Mouse (Mus musculus): ENCODE measurements around the gene Olfr1392. TPM values are rescaled to one million over a fixed set of nuclear protein-coding genes. Genes with fewer than 3 reads are reported as not detected.
"Not testable (repeated sequence)": the region's sequence is repeated elsewhere in the genome, so short reads cannot be mapped to it uniquely, and the experiment has no call there.

The Olfr1392 gene
- polyA plus RNA-seq, 1 experiment from 2014 or later = not detected

DNA sequence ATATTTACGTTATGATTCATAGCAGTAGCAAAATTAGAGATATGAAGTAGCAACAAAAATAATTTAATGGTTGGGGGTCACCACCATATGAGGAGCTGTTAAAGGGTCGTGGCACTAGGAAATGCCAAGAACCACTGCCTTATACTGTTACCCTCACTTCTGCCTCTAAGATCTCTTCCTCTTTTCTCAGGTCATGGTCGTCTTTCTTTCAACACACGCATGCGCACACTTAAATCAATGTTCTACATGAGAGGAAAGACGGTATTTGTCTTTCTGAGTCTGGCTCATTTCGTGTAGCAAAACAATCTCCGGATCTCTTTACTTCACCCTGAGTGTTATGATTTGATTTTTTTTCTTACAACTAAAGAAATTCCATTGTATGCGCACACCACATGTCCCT, 15.3 kb upstream of the Olfr1392 start:
- 88% methylated on average over 9 of the region's 9 CpGs for WGBS

DNA sequence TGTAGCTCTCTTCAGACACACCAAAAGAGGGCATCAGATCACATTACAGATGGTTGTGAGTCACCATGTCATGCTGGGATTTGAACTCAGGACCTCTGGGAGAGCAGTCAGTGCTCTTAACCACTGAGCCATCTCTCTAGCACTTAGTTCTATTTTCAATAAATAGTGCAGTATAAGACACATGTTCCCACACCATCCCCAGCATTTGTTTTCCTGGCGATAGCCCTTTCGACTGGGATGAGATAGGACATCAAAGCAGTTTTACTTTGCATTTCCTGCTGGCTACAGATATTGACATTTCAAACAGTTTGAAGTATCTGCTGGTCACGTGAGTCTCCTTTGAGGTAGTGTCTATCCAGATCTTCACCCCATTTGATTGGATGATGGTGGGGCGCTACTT, 14.7 kb upstream of the Olfr1392 start:
- H3K4me2 ChIP-seq = no peak overlapping the region
- no peak for ATAC-seq (ENCODE audit: borderline replicate concordance, extremely low read depth, low FRiP score, low TSS enrichment)
- H3K4me3 ChIP-seq = no peak overlapping the region
- H3K27ac ChIP-seq = no peak overlapping the region
- WGBS = 76% methylated on average over 4 of the region's 4 CpGs
- no peaks in the 10 kb centered on the region for H3K27me3 ChIP-seq
- H3K4me1 ChIP-seq = peaks cover 7% of the 10 kb centered on the region; the same call in 1 of the 2 replicates
- H3K9ac ChIP-seq = no peak overlapping the region
- no peaks in the 10 kb centered on the region for H3K36me3 ChIP-seq
- H3K9me3 ChIP-seq = no peaks in the 10 kb centered on the region

More for the DNA sequence above, 15.3 kb upstream of the Olfr1392 start:
- no peaks in the 10 kb centered on the region for H3K27me3 ChIP-seq
- H3K36me3 ChIP-seq = peaks cover 4% of the 10 kb centered on the region; the same call in 1 of the 2 replicates
- no peak overlapping the region for H3K27ac ChIP-seq
- H3K4me1 ChIP-seq = peaks cover 7% of the 10 kb centered on the region; the same call in 1 of the 2 replicates
- H3K4me2 ChIP-seq = no peak overlapping the region
- ATAC-seq (ENCODE audit: borderline replicate concordance, extremely low read depth, low FRiP score, low TSS enrichment) = no peak
- no peaks in the 10 kb centered on the region for H3K9me3 ChIP-seq
- H3K4me3 ChIP-seq = no peak overlapping the region
- no peak overlapping the region for H3K9ac ChIP-seq

DNA sequence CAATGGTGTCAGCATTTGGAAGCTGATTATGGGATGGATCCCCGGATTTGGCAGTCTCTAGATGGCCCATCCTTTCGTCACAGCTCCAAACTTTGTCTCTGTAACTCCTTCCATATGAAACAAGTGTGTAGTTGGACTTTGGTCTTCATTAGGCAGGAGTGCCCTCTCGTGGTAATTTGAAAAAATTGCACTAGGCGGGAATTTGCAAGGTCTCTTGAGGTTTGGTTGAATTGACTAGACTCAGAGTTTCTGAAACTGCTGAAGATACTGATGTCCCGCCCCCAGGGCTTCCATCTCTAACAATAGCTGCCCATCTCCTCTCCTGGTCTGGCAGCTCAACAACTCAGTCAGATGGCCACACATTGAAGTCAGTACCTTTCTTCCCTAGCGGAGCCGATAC, 13.7 kb upstream of the Olfr1392 start:
- H3K4me2 ChIP-seq = no peak overlapping the region
- H3K9ac ChIP-seq = no peak overlapping the region
- H3K4me1 ChIP-seq = peaks cover 7% of the 10 kb centered on the region; the same call in 1 of the 2 replicates
- no peaks in the 10 kb centered on the region for H3K36me3 ChIP-seq
- H3K27me3 ChIP-seq = no peaks in the 10 kb centered on the region
- WGBS = 27% methylated on average over 7 of the region's 7 CpGs
- H3K4me3 ChIP-seq = no peak overlapping the region
- no peak for ATAC-seq (ENCODE audit: borderline replicate concordance, extremely low read depth, low FRiP score, low TSS enrichment)
- no peaks in the 10 kb centered on the region for H3K9me3 ChIP-seq
- H3K27ac ChIP-seq = no peak overlapping the region

DNA sequence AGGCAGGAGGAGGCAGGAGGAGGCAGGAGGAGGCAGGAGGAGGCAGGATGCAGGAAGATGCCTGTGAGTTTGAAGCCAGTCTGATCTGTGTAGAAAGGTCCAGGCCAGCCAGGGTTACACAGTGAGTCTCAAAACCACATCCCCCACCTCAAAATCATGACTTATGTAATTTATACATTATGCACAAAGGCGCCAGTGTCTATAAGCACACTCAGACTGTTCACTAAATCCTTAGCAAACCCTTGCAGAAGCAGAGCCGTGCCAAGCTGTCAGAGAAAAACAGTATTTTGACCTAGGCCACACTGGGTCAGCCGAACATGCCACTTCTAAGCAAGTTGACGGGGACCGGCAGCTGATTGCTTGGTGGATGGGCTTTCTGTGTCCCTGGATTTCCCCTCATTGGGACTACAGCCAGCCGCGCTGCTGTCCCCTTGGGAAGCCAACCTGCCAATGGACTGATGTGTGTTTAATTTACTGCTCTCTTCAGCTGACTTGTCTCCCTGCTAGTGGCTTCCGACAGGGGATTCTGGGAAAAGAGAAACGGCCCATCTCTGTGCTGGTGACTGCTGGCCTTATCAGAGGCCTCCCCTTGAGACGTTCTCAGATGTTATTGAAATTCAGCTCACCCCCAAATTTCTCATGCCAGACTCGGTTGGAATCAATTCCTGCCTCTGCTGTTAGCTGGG, 11.1 kb upstream of the Olfr1392 start:
- no peak overlapping the region for H3K4me3 ChIP-seq
- no peaks in the 10 kb centered on the region for H3K9me3 ChIP-seq
- no peak overlapping the region for H3K27ac ChIP-seq
- no peak overlapping the region for H3K9ac ChIP-seq
- no peak overlapping the region for H3K4me2 ChIP-seq
- H3K4me1 ChIP-seq = no peaks in the 10 kb centered on the region
- no peaks in the 10 kb centered on the region for H3K36me3 ChIP-seq
- H3K27me3 ChIP-seq = no peaks in the 10 kb centered on the region
- no peak for ATAC-seq (ENCODE audit: borderline replicate concordance, extremely low read depth, low FRiP score, low TSS enrichment)
- WGBS = 53% methylated on average over 11 of the region's 11 CpGs

DNA sequence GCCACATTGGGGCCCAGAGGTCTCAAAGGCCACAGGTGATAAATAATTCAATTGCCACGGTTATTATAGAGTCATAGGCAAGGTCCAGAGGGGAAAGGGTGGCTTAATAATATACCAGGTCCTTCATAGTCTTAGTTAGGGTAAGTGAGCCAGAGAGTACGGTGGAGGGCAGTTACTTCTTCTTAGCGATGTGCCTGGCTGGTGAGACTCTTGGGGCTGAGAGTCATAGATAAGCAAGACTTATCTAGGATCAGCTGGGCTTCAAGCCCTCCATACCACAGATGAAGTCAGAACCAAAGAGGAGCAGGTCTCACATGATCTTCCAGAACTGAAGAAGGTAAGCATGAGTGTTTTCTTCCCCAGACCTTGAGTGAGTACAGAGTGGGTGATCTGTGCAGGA, 6.9 kb upstream of the Olfr1392 start, which contains the start of gene Olfr1393:
Gene Olfr1393, plus strand, starts transcription at position 83 of the 400 bp plus-strand sequence.
- Histone ChIP-seq H3K4me3 (no peak within 1 kb of the TSS), H3K4me1 (no peaks in the 10 kb centered on the region), H3K4me2 (no peak within 1 kb of the TSS), H3K27ac (no peak within 1 kb of the TSS), H3K9me3 (no peaks in the 10 kb centered on the region), H3K9ac (no peak within 1 kb of the TSS), H3K27me3 (no peaks in the 10 kb centered on the region), H3K36me3 (no peaks in the 10 kb centered on the region)
- WGBS = 74% methylated on average over 3 of the region's 3 CpGs
- no peak for ATAC-seq (ENCODE audit: borderline replicate concordance, extremely low read depth, low FRiP score, low TSS enrichment)

DNA sequence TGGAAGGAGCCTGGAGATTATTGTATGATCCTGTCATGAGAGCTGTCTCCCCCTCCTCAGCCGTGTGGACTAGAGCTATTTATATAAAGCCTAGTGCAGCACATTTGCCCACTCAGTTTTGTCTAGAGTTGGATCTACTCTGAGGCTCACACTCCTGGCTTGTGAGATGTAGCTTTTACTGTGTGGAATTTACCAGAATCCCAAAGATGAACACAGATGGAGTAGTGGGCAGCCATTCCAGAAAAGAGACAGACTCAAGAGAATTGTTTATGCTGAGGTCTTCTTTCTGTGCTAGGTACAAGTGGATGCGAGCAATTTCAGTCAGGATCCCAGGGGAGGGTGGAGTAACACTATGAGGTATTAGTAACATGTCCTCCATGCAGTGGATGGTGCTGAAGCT, 2.2 kb downstream of the Olfr1392 start:
- Histone ChIP-seq H3K4me2 (no peak overlapping the region), H3K4me1 (no peaks in the 10 kb centered on the region), H3K27me3 (no peaks in the 10 kb centered on the region), H3K4me3 (no peak overlapping the region), H3K9ac (no peak overlapping the region), H3K27ac (no peak overlapping the region), H3K36me3 (no peaks in the 10 kb centered on the region), H3K9me3 (no peaks in the 10 kb centered on the region)
- no peak for ATAC-seq (ENCODE audit: borderline replicate concordance, extremely low read depth, low FRiP score, low TSS enrichment)
- 65% methylated on average over 2 of the region's 2 CpGs for WGBS

DNA sequence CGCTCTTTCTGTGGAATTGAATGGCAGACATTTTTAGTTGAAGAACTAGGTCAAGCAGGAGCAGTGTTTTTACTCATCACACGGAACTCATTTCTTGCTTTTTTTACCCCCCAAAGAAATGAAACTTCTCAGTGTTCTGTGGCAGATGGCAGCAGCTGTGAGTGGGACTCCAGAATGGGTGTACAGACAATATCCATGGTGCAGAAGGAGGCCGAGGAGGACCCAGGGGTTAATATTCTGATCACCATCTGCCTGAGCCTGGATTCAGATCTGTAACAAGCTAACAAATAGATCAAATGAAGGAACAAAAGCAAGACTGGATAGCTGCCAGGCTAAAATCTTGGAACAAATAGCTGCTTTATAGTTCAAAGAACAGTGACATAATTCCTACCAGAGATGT, 7.7 kb downstream of the Olfr1392 start:
- H3K27ac ChIP-seq = no peak overlapping the region
- no peak for ATAC-seq (ENCODE audit: borderline replicate concordance, extremely low read depth, low FRiP score, low TSS enrichment)
- 64% methylated on average over 3 of the region's 3 CpGs for WGBS
- no peaks in the 10 kb centered on the region for H3K4me1 ChIP-seq
- H3K9me3 ChIP-seq = no peaks in the 10 kb centered on the region
- H3K36me3 ChIP-seq = no peaks in the 10 kb centered on the region
- no peak overlapping the region for H3K4me3 ChIP-seq
- H3K9ac ChIP-seq = no peak overlapping the region
- no peak overlapping the region for H3K4me2 ChIP-seq
- no peaks in the 10 kb centered on the region for H3K27me3 ChIP-seq

DNA sequence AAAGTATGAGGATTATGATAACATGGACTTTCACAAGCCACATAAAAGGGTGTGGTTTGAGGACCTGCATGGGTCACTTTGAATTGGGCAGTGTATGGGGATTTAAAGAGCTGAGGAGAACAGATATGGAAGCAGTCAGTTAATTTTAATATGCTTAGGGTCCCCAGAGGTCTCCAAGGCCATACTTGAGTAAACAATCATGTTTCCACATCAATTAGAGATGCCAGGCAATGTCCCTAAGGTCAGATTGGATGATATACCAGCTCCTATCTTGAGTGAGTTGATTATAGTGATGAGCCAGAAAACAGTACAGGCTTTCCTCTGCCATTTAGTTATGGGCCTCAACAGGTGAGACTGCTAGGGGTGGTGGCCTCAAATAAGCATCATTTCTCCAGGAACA, 19.4 kb downstream of the Olfr1392 start, which contains the start of gene Olfr10:
Gene Olfr10, plus strand, starts transcription at position 301 of the 400 bp plus-strand sequence.
- H3K9ac ChIP-seq = no peak within 1 kb of the TSS
- H3K36me3 ChIP-seq = no peaks in the 10 kb centered on the region
- no peaks in the 10 kb centered on the region for H3K27me3 ChIP-seq
- no peak within 1 kb of the TSS for H3K4me3 ChIP-seq
- no peak within 1 kb of the TSS for H3K27ac ChIP-seq
- H3K4me1 ChIP-seq = no peaks in the 10 kb centered on the region
- H3K4me2 ChIP-seq = no peak within 1 kb of the TSS
- no peak for ATAC-seq (ENCODE audit: borderline replicate concordance, extremely low read depth, low FRiP score, low TSS enrichment)
- no peaks in the 10 kb centered on the region for H3K9me3 ChIP-seq

DNA sequence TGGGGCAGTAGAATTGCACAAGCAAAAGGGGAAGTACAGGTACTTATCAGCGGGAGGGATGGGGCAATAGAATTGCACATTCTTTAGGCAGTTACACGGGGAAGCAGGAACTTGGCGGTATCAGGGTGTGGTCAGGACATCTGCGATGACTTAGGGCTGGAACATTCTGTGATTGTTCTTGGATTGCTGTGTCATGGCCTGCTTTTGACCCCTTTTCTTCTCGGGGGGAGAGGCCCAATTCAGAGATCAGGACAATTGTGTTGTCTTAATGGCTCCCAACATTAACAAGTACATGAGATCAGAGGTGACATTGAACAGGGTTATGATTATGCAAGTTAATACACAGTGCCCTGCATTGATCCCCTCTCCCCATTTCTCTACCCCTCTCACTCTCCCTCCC, 23.5 kb downstream of the Olfr1392 start:
- 70% methylated on average over 5 of the region's 5 CpGs for WGBS
- H3K9ac ChIP-seq; H3K4me3 ChIP-seq; ATAC-seq (ENCODE audit: borderline replicate concordance, extremely low read depth, low FRiP score, low TSS enrichment); H3K4me2 ChIP-seq; H3K4me1 ChIP-seq; H3K27ac ChIP-seq; H3K9me3 ChIP-seq; H3K27me3 ChIP-seq; H3K36me3 ChIP-seq: not testable (repeated sequence)

DNA sequence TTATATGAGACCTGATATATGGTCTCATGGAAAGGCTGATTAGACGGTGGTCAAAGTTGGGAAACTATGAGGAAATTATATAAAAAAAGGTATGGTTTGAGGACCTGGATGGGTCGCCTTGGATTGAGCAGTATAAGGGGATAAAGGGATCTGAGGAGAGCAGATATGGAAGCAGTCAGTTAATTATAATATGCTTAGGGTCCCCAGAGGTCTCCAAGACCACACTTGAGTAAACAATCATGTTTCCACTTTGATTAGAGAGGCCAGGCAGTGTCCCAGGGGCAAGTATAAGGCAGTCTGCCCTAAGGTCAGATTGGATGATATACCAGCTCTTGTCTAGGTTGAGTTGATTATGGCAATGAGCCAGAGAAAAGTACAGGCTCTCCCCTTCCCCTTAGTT, 37.4 kb downstream of the Olfr1392 start, which contains the start of gene Olfr1391:
Gene Olfr1391, plus strand, starts transcription at position 301 of the 400 bp plus-strand sequence.
- ATAC-seq (ENCODE audit: borderline replicate concordance, extremely low read depth, low FRiP score, low TSS enrichment) = no peak
- whole genome bisulfite sequencing = 79% methylated on average over 2 of the region's 2 CpGs
- H3K9me3 ChIP-seq = no peaks in the 10 kb centered on the region
- H3K27ac ChIP-seq = no peak within 1 kb of the TSS
- H3K36me3 ChIP-seq = no peaks in the 10 kb centered on the region
- no peaks in the 10 kb centered on the region for H3K27me3 ChIP-seq
- no peak within 1 kb of the TSS for H3K9ac ChIP-seq
- H3K4me3 ChIP-seq = no peak within 1 kb of the TSS
- no peak within 1 kb of the TSS for H3K4me2 ChIP-seq
- no peaks in the 10 kb centered on the region for H3K4me1 ChIP-seq

DNA sequence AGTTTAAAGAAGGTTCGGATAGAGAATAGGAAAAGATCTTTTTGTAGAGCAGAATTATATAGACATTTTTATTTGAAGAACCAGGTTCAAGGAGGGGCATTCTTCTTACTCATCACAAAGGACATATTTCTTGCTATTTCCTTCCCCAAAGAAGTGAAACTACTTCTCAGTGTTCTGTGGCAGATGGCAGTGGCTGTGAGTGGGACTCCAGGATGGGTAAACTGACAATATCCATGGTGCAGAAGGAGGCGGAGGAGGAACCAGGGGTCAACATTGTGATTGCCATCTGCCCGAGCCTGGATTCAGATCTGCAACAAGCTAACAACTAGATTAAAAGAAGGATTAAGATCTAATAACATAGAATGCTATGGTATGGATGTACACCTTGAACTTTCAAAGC, 41.6 kb downstream of the Olfr1392 start:
- no peaks in the 10 kb centered on the region for H3K36me3 ChIP-seq
- no peak overlapping the region for H3K4me2 ChIP-seq
- no peaks in the 10 kb centered on the region for H3K27me3 ChIP-seq
- no peak overlapping the region for H3K4me3 ChIP-seq
- no peak for ATAC-seq (ENCODE audit: borderline replicate concordance, extremely low read depth, low FRiP score, low TSS enrichment)
- no peak overlapping the region for H3K9ac ChIP-seq
- H3K4me1 ChIP-seq = no peaks in the 10 kb centered on the region
- H3K9me3 ChIP-seq = no peaks in the 10 kb centered on the region
- H3K27ac ChIP-seq = no peak overlapping the region
- WGBS = 81% methylated on average over 3 of the region's 3 CpGs

DNA sequence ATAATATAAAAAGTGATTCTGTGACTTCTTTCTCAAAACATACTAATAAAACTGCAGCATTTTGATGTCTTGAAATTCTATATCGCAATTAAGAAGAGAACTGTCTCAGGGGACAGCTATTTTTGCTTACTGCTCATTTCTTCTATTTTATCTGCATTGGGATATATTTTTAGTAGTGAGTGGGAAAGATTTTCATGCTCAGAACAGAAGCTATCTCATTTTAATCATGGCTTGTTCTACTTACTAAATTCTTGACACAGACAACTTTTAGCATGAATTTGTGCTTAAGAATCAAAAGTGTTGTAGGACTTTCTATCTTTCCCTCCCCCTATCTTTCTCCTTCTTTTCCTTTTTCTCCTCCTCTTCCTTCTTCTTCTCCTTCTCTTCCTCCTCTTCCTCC, 44.6 kb downstream of the Olfr1392 start:
- WGBS = 57% methylated on average over 1 of the region's 1 CpGs
- H3K9ac ChIP-seq = no peak overlapping the region
- no peak overlapping the region for H3K27ac ChIP-seq
- H3K4me1 ChIP-seq = no peaks in the 10 kb centered on the region
- H3K4me3 ChIP-seq = no peak overlapping the region
- no peak overlapping the region for H3K4me2 ChIP-seq
- no peaks in the 10 kb centered on the region for H3K36me3 ChIP-seq
- no peak for ATAC-seq (ENCODE audit: borderline replicate concordance, extremely low read depth, low FRiP score, low TSS enrichment)
- H3K27me3 ChIP-seq = no peaks in the 10 kb centered on the region
- H3K9me3 ChIP-seq = no peaks in the 10 kb centered on the region
